Mouse (Mus musculus): ENCODE measurements around the gene Fgf11. TPM values are rescaled to one million over a fixed set of nuclear protein-coding genes. Genes with fewer than 3 reads are reported as not detected.

Gene Fgf11
- polyA plus RNA-seq, 1 experiment: not detected

- peak overlapping the region; percentile 47; the same call in 1 of the 2 replicates for H3K4me3 ChIP-seq (ENCODE audit: insufficient read depth, low read depth, low read length)
Measured at GRCm38 (mm10) chr11:69799394-69800137, 2.1 kb downstream of the Fgf11 start.

DNA sequence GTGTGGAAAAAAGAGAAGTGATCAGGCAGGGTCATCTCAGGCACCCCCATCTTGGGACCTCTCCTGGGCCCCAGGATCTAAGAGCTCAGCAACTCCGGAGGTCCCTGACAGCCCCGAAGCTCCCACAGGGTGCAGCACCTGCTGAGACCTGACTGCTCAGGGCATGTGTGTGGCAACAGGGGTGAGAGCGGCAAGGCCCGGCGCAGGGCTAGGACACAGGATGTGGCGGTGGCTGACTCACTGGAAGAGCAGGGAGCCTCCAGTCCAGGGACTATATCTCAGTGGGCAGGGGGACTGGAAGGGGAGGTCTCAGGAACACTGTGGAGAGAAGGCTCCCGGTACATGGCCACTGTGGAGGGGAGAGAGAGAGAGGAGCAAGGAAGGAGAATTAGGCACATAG lies 3.7 kb downstream of the Fgf11 start:
- TF ChIP-seq CTCF (IDR thresholded peaks at IDR 0.05; ENCODE audit: insufficient read depth, low read depth, low read length): no peak
- H3K4me1 ChIP-seq (ENCODE audit: control insufficient read depth, insufficient read depth, low read length): peaks cover 31% of the 10 kb centered on the region

More at GRCm38 (mm10) chr11:69799394-69800137, 2.1 kb downstream of the Fgf11 start:
- Histone ChIP-seq H3K4me1 (ENCODE audit: control insufficient read depth, insufficient read depth, low read length) (peaks cover 42% of the 10 kb centered on the region), H3K27ac (ENCODE audit: insufficient read depth, low read depth, low read length) (no peak overlapping the region)
- 45% methylated on average over 12 of the region's 12 CpGs for WGBS
- TF ChIP-seq POLR2A (IDR thresholded peaks at IDR 0.05; ENCODE audit: insufficient read depth, low read depth, low read length): no peak
- TF ChIP-seq CTCF (IDR thresholded peaks at IDR 0.05; ENCODE audit: insufficient read depth, low read depth, low read length): no peak

DNA sequence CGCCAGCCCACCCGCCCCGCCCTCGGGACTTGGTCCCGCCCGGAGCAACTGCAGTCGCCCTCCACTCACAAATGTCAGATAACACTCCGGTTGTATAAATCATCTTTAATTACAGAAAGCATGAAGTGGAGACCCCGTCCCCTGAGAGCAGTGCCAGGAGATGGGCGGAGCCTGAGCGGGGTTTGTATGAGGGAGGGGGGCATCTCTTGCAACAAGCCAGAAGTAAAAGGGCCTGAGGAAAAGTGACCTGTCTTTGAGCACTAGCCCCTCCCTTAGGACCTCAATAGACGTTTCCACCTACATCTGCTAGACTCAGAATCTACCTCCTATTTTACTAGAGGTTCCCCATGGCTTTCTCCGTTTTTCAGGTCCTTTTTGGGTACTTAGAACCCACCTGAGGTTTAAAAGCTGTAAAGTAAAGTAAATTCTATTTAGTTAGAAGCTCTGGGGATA lies 5.6 kb downstream of the Fgf11 start:
- Histone ChIP-seq H3K4me3 (ENCODE audit: insufficient read depth, low read depth, low read length) (no peak overlapping the region), H3K27ac (ENCODE audit: insufficient read depth, low read depth, low read length) (no peak overlapping the region), H3K4me1 (ENCODE audit: control insufficient read depth, insufficient read depth, low read length) (peaks cover 18% of the 10 kb centered on the region)
- no peak for TF ChIP-seq CTCF (IDR thresholded peaks at IDR 0.05; ENCODE audit: insufficient read depth, low read depth, low read length)
- TF ChIP-seq POLR2A (IDR thresholded peaks at IDR 0.05; ENCODE audit: insufficient read depth, low read depth, low read length): no peak
- 10% methylated on average over 13 of the region's 13 CpGs for WGBS

More for the DNA sequence above, 3.7 kb downstream of the Fgf11 start:
- Histone ChIP-seq H3K27ac (ENCODE audit: insufficient read depth, low read depth, low read length) (no peak overlapping the region), H3K4me3 (ENCODE audit: insufficient read depth, low read depth, low read length) (no peak overlapping the region)
- 92% methylated on average over 7 of the region's 7 CpGs for WGBS

- Histone ChIP-seq H3K27ac (ENCODE audit: insufficient read depth, low read depth, low read length) (no peak within 1 kb of the TSS), H3K4me3 (ENCODE audit: insufficient read depth, low read depth, low read length) (peak within 1 kb of the TSS; percentile 55), H3K4me1 (ENCODE audit: control insufficient read depth, insufficient read depth, low read length) (peaks cover 12% of the 10 kb centered on the region)
- 1% methylated on average over 52 of the region's 52 CpGs for WGBS
- TF ChIP-seq CTCF (IDR thresholded peaks at IDR 0.05; ENCODE audit: insufficient read depth, low read depth, low read length) (no peak), POLR2A (IDR thresholded peaks at IDR 0.05; ENCODE audit: insufficient read depth, low read depth, low read length) (0 out of 2 replicates have a peak, but pooled peaks have one; percentile 15)
Measured at GRCm38 (mm10) chr11:69795168-69795982, 6.3 kb downstream of the Fgf11 start, which contains the start of gene Chrnb1. Gene Chrnb1, minus strand, starts transcription at chr11:69795943.

DNA sequence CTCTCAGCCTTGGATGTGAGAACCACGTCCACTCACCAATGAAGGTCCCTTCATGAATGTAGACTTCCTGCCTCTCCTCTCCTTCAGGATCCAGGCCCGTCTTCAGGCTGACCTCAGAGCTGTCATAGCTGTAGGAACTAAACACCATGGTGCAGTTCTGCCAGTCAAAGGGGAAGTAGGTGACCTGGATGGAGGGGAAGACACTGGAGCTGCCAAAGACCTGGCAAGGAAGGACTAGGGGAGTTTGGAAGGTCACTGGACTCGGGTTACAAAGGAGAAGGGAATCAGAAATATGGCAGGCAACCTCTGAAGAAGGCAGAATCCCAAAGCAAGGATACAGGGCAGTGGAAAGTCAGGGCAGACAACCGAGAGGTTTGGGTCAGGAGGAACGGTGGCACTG lies 8.2 kb downstream of the Fgf11 start:
- Histone ChIP-seq H3K4me1 (ENCODE audit: control insufficient read depth, insufficient read depth, low read length) (peaks cover 7% of the 10 kb centered on the region), H3K4me3 (ENCODE audit: insufficient read depth, low read depth, low read length) (no peak overlapping the region), H3K27ac (ENCODE audit: insufficient read depth, low read depth, low read length) (no peak overlapping the region)
- 0 out of 2 replicates have a peak, but pooled peaks have one; percentile 4 for TF ChIP-seq CTCF (IDR thresholded peaks at IDR 0.05; ENCODE audit: insufficient read depth, low read depth, low read length)
- no peak for TF ChIP-seq POLR2A (IDR thresholded peaks at IDR 0.05; ENCODE audit: insufficient read depth, low read depth, low read length)
- WGBS: 73% methylated on average over 5 of the region's 5 CpGs

DNA sequence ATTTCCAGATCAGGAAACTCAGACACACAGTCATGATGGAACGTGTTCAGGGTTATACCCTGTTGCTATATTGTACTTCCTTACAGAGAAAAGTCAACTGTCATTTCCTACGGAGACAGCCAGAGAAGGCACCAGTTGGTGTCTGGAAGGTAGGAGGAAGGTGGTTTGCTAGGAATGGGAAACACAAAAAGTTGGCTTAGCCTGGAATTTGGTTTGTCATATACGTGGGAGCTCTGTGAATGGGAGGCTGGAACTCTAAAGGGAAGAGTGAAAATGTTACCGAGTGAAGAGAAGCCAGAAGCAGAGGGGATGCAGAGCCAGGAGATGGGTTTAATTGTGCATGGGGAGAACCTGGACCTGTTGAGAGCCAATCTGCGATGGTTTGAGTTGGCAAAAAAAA lies 10.2 kb downstream of the Fgf11 start:
- WGBS: 62% methylated on average over 5 of the region's 5 CpGs

DNA sequence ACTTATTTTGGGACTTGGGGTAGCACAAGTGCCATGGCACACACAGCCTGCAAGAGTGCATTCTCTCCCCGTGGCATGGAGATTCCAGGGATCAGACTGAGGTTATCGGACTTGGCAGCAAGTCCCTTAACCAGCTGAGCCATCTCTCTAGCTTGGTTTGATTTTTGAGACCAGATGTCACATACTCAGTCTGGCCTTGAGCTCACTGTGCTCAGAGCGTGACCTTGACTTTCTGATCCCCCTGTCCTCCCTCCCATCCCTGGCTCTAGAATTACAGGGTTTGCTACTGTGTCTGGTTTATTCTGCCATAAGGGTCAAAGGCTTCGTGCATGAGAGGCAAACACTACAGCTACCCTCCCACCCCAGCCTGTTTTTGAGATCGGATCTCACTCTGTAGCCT lies 12.2 kb downstream of the Fgf11 start:
- no peaks in the 10 kb centered on the region for H3K4me1 ChIP-seq (ENCODE audit: control insufficient read depth, insufficient read depth, low read length)
- H3K27ac ChIP-seq (ENCODE audit: insufficient read depth, low read depth, low read length): no peak overlapping the region
- no peak for TF ChIP-seq POLR2A (IDR thresholded peaks at IDR 0.05; ENCODE audit: insufficient read depth, low read depth, low read length)
- no peak for TF ChIP-seq CTCF (IDR thresholded peaks at IDR 0.05; ENCODE audit: insufficient read depth, low read depth, low read length)
- no peak overlapping the region for H3K4me3 ChIP-seq (ENCODE audit: insufficient read depth, low read depth, low read length)
- 64% methylated on average over 5 of the region's 5 CpGs for WGBS

More for the DNA sequence above, 10.2 kb downstream of the Fgf11 start:
- H3K4me1 ChIP-seq (ENCODE audit: control insufficient read depth, insufficient read depth, low read length): peaks cover 7% of the 10 kb centered on the region
- no peak overlapping the region for H3K27ac ChIP-seq (ENCODE audit: insufficient read depth, low read depth, low read length)
- no peak for TF ChIP-seq POLR2A (IDR thresholded peaks at IDR 0.05; ENCODE audit: insufficient read depth, low read depth, low read length)
- H3K4me3 ChIP-seq (ENCODE audit: insufficient read depth, low read depth, low read length): no peak overlapping the region

DNA sequence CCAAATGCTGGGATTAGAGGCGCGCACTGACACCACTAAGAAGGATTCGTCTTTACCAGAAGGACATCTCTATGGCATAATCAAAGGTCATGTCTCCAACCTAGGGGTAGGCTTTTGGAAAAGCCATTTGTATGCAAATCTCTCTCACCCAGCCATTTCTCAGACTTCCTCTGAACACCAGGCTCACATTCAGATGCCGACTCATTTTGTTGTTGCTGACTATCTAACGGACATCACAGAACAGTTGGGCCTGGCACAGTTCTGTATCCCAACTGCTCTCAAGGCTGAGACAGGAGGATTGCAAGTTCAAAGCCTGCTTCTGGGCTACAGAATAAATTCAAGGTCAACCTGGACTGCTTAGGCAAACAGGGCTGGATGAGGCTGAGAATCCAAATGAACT lies 14.4 kb downstream of the Fgf11 start:
- TF ChIP-seq POLR2A (IDR thresholded peaks at IDR 0.05; ENCODE audit: insufficient read depth, low read depth, low read length) (no peak), CTCF (IDR thresholded peaks at IDR 0.05; ENCODE audit: insufficient read depth, low read depth, low read length) (no peak)
- 83% methylated on average over 5 of the region's 5 CpGs for whole genome bisulfite sequencing
- Histone ChIP-seq H3K4me3 (ENCODE audit: insufficient read depth, low read depth, low read length) (no peak overlapping the region), H3K4me1 (ENCODE audit: control insufficient read depth, insufficient read depth, low read length) (no peaks in the 10 kb centered on the region), H3K27ac (ENCODE audit: insufficient read depth, low read depth, low read length) (no peak overlapping the region)

GRCm38 (mm10) chr11:69784793-69785272 lies 16.8 kb downstream of the Fgf11 start:
- 43% methylated on average over 15 of the region's 15 CpGs for WGBS
- H3K27ac ChIP-seq (ENCODE audit: insufficient read depth, low read depth, low read length): no peak overlapping the region
- no peak overlapping the region; the same call in 1 of the 2 replicates for H3K4me3 ChIP-seq (ENCODE audit: insufficient read depth, low read depth, low read length)
- TF ChIP-seq CTCF (IDR thresholded peaks at IDR 0.05; ENCODE audit: insufficient read depth, low read depth, low read length) (no peak), POLR2A (IDR thresholded peaks at IDR 0.05; ENCODE audit: insufficient read depth, low read depth, low read length) (no peak)
- no peaks in the 10 kb centered on the region for H3K4me1 ChIP-seq (ENCODE audit: control insufficient read depth, insufficient read depth, low read length)
